Mouse (Mus musculus) heart, adult 8-10 months (tissue): ENCODE results near the gene Adgrb2. TPM values are rescaled to one million over a fixed set of nuclear protein-coding genes. Genes with fewer than 3 reads are reported as not detected.

ENCODE experiments used
- DNase-seq: peaks from one replicate; pipeline ENCODE4 v3.0.0; 2022; ENCODE audit warnings: low spot score
- total RNA-seq, 4 experiments: library from RNA; stranded (reverse); gene quantifications; 2 replicates each; pipeline ENCODE4 v1.2.4; 2022

The Adgrb2 gene
- 1 to 10 TPM; 1.7 to 2.3 (median 1.9) TPM for total RNA-seq

GRCm38 (mm10) chr4:129984421-129985061, at the start of gene Adgrb2:
Gene Adgrb2 (plus strand): TSS chr4:129984870.
- DNase-seq = no peak

GRCm38 (mm10) chr4:129951359-129951821, 33.3 kb upstream of the Adgrb2 start:
- DNase-seq = peak; percentile 47

GRCm38 (mm10) chr4:129952241-129952810, 32.3 kb upstream of the Adgrb2 start:
- DNase-seq = no peak

GRCm38 (mm10) chr4:129954527-129954926, 30.1 kb upstream of the Adgrb2 start:
- no peak for DNase-seq

DNA sequence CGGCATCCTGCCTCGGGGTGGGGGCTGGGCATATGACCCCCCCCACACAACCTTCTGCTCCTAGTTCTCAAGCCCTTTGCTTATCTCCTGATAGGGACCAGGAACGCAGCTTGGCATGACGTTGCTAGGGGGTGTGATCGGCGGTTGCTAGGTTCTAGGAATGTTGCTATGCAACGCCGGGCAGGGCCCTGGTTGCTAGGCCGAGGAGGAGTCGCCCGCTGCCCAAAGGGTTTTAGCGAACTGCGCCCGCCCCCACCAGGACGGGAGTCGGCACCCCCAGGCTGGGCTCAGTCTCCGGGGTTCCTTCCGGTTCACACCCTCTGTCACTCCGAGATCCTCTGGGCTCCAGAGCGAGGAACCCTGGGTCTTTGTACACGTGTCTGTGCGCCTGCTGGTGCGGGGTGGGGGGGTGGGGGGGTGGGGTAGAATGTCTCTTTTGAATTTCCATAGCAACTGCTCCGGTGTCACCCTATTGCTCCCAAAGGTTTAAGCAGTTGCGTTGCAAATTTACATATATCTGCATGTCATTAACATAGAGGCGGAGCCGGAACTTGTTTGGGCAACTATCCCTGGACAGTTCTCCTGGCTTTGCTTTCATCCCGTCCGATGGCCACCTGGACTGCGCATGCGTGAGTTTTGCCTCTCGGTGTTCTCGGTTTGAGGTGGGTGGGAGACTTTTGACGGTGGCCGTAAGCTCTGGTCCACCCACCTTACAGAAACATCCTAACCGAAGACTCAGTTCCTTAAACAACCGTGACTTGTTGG, 24.3 kb upstream of the Adgrb2 start:
- DNase-seq = peak; percentile 33

GRCm38 (mm10) chr4:129965294-129965693, 19.4 kb upstream of the Adgrb2 start:
- no peak for DNase-seq

DNA sequence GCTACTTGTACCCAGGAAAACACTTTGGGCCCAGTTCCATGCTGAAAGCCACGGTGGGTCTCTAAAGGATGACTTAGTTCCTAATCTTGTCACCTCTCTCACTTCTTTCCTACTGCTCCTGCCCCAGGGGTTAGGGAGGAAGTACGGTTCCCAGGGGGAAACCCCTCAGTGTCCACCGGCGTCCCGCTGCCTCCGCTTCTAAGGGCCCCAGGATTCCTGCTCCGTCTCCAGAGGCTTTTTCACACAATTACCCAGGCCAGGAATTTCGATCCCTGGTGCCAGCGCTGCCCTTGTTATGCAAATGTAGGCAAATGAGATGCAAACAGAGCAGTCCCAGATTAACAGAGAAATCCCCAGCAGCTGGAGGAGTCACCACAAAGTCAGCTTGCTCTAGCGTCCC, 18.5 kb upstream of the Adgrb2 start:
- no peak for DNase-seq

- DNase-seq = no peak
Observed at GRCm38 (mm10) chr4:129967024-129968014, 17.4 kb upstream of the Adgrb2 start.

DNA sequence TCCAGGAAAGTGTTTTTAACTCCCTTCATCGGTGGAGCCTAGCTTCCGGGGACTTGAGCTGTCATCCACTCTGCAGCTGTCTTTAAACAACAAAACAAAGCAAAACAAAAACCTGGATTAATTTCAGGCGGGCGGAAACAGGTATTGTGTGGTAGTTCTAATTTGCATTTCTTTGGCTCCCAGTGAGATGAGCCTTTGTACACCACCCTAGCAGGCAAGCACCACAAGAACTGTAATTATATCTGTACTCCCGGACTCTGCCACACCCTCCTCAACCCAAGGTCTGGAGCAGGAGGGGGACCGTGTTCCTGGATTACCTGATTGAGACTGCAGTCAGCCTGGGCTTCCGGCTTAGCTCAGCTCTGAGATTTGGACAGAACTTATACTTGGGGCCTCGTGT, 14.5 kb upstream of the Adgrb2 start:
- no peak for DNase-seq

DNA sequence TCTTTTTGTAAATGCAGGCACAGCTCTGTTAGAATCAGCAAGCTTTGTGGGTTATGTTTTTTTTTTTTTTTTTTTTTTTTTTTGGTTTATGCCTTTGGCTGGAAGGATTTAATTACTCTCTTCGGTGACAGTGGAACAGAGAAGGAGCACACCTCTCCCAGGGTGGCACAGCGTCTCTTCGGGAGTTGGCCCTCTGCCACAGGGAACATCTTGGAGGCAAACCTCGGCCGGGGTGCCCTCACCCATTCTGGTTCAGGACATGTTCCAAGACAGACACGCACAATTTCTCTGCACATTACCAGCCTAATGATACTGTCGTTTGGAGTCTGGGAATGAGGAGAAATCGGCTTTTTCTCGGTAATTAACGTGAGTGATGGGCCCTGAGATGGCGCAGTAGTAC, 13.8 kb upstream of the Adgrb2 start:
- DNase-seq = no peak

DNA sequence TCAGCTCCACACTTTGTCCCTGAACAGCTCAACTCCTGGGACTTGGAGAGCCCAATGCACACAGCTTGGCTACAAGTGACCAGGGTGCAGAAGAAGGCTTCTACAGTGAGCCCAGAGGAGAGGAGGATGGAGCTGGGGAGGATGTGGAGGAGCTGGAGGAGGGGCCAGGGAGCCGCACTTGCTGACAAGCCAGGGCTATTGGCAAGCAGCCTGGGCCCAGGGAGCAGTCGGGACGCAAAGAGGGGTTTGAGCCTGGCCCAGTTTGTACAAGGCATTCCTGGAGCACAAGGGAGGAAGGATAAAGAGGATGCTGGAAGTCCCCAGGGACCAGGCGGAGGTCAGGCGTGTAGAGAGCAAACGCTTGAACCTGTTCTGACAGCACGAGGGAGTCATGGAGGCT, 12.7 kb upstream of the Adgrb2 start:
- DNase-seq = no peak

DNA sequence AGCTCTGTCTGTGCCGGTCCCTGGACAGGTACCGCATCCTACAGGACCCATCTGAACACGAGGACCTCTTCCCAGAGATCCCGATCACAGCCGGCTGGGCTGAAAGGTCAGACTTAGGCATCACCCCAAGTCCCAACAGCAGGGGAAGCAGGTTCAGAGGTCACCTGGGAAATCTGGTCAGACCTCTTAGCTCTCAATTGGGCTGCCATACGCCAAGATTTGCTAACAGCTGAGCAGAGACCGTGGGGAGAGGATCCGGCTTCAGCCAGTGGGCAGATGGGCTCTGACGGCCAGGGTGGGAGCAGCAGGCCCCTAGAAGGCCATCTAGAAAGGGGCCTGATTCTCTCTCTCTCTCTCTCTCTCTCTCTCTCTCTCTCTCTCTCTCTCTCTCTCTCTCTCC, 10.4 kb upstream of the Adgrb2 start:
- no peak for DNase-seq

DNA sequence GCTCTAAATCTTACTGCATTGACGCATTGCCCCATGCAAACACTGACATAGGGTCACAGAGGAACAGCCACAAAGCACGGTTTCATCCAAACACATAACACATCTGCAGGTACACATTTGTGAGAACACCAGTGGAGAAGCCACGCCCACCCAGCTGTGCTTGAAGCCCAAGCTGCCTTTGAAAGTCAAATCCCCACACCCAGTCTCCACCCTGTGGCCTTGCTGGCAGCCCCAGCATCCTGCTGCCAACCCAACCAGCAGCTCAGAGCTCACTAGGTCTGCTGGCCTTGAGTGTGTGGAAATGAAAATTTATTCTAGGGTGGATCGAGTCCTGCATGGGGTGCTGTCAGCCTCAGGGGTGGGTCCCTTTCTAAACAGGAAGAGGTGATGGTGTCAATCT, 7.4 kb upstream of the Adgrb2 start:
- DNase-seq = no peak

DNA sequence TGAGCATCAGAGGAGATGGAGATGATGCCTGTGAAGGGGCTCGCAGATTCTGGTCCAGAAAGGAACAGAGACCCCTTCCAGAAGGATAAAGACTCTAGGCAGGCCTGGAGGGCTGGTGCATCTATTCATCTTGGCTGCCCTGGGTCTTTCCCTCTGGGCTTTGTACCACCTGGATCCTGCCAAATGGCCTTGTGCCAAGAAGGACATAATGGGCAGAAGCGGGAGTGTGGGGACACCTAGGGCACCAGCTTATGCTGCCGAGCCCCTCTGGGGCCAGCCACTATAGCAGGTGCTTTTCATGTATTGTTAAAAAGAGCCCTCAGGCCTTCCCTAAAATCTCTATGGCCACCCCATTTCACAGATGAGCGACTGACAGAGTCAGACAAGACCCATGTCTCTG, 6.4 kb upstream of the Adgrb2 start:
- DNase-seq = no peak

- no peak for DNase-seq
Observed at GRCm38 (mm10) chr4:129978930-129979329, 5.7 kb upstream of the Adgrb2 start.

- no peak for DNase-seq
Observed at GRCm38 (mm10) chr4:129981657-129982056, 3.0 kb upstream of the Adgrb2 start.

GRCm38 (mm10) chr4:129983046-129983445, 1.6 kb upstream of the Adgrb2 start:
- DNase-seq = no peak

DNA sequence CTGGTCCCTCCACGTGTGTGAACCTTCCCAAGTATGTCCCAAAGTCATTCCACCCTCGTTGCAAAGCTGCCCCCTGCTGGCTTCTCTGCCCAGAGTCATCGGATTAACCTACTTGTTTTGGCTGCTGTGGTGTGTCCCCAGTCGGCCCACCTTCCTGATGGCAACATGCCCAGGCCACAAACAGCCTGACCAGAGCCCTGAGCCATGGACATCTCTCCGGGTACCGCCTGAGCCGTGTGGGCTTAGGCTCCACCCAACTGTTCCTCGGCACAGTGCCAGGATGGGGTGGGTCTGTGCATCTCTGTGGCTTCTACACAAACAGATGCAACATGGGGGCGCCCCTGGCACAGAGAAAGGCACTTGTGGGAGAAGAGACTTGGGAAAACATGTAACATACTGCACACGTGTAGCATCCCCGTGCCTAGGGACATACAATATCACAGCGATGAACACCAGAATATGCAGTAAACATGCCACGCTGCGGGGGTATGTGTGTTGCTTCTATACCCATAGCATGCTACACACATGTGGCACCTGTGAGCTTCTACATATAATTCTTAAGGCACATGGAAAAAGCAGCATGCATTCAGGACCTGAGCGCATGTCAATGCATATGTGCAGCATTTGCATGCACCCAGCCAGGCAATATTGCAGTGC, 778 bp upstream of the Adgrb2 start:
- peak; percentile 55 for DNase-seq

DNA sequence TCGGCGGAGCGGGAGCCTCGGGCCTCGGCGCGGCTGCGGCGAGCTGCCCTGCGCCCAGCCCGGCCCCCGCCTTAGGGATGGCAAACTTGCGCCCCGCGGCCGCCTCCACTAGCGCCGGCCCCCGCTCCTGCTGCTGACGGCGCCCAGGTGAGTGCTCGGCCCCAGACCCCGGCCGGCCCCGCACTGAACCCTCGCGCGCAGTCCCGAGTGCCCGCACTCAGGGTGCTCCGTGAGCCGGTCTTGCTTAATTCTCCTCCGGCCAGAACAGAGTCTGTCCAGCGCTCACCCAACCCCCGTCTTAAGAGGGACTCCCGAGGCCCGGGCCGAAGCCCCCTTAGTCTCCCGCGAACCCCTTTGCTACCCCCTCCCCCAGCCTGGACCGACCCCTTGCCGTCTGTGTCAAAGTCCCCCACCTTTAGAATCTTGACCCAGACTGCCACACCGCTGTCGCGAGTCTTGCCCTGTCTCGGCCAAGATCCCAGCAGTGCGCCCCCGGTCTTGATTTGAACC, 546 bp downstream of the Adgrb2 start:
- no peak for DNase-seq

- peak; percentile 17 for DNase-seq
Observed at GRCm38 (mm10) chr4:129985671-129986441, 1.2 kb downstream of the Adgrb2 start.
